Mouse (Mus musculus): Measurements from ENCODE around the gene Polr2g. TPM values are rescaled to one million over a fixed set of nuclear protein-coding genes. Genes with fewer than 3 reads are reported as not detected.
A peak's percentile ranks its signal among the peaks of the same experiment; 100 is the strongest.

Gene Polr2g
- polyA plus RNA-seq, 1 experiment from 2014 or later, result 160 TPM

GRCm38 (mm10) chr19:8770567-8771270, 27.7 kb downstream of the Polr2g start, which contains the start of gene Tmem223:
Tmem223 (plus strand) TSS chr19:8770996.
- H3K27me3 ChIP-seq (replicated peaks; ENCODE audit: control insufficient read depth, insufficient read depth, low read length), result no peaks in the 10 kb centered on the region
- 17% methylated on average over 29 of the region's 29 CpGs for WGBS
- peak within 1 kb of the TSS; percentile 90 for H3K27ac ChIP-seq (ENCODE audit: low read length)
- peaks cover 33% of the 10 kb centered on the region for H3K4me1 ChIP-seq (replicated peaks; ENCODE audit: control insufficient read depth, insufficient read depth, low read length)
- ATAC-seq, result peak; percentile 41
- H3K36me3 ChIP-seq (ENCODE audit: control insufficient read depth, insufficient read depth), result peaks cover 44% of the 10 kb centered on the region
- peak within 1 kb of the TSS; percentile 55 for H3K4me2 ChIP-seq (ENCODE audit: low read length)
- peak within 1 kb of the TSS; percentile 88 for H3K9ac ChIP-seq (replicated peaks; ENCODE audit: low read depth, low read length)
- H3K4me3 ChIP-seq (replicated peaks; ENCODE audit: low read length), result peak within 1 kb of the TSS; percentile 78
- H3K9me3 ChIP-seq (ENCODE audit: control insufficient read depth, low read length), result no peaks in the 10 kb centered on the region

GRCm38 (mm10) chr19:8765562-8765961, 32.8 kb downstream of the Polr2g start:
- H3K27me3 ChIP-seq (replicated peaks; ENCODE audit: control insufficient read depth, insufficient read depth, low read length), result no peaks in the 10 kb centered on the region

GRCm38 (mm10) chr19:8763276-8763675, 35.1 kb downstream of the Polr2g start:
- WGBS, result 94% methylated on average over 4 of the region's 4 CpGs
- H3K36me3 ChIP-seq (ENCODE audit: control insufficient read depth, insufficient read depth), result peaks cover 57% of the 10 kb centered on the region
- no peak overlapping the region for H3K27ac ChIP-seq (ENCODE audit: low read length)
- no peak overlapping the region for H3K4me2 ChIP-seq (ENCODE audit: low read length)
- H3K4me1 ChIP-seq (replicated peaks; ENCODE audit: control insufficient read depth, insufficient read depth, low read length), result peaks cover 8% of the 10 kb centered on the region
- no peak overlapping the region for H3K4me3 ChIP-seq (replicated peaks; ENCODE audit: low read length)
- H3K9me3 ChIP-seq (ENCODE audit: control insufficient read depth, low read length), result no peaks in the 10 kb centered on the region
- ATAC-seq, result no peak
- H3K27me3 ChIP-seq (replicated peaks; ENCODE audit: control insufficient read depth, insufficient read depth, low read length), result no peaks in the 10 kb centered on the region
- H3K9ac ChIP-seq (replicated peaks; ENCODE audit: low read depth, low read length), result no peak overlapping the region

More at GRCm38 (mm10) chr19:8765562-8765961, 32.8 kb downstream of the Polr2g start:
- peaks cover 2% of the 10 kb centered on the region for H3K4me1 ChIP-seq (replicated peaks; ENCODE audit: control insufficient read depth, insufficient read depth, low read length)
- no peaks in the 10 kb centered on the region for H3K9me3 ChIP-seq (ENCODE audit: control insufficient read depth, low read length)
- H3K36me3 ChIP-seq (ENCODE audit: control insufficient read depth, insufficient read depth), result peaks cover 71% of the 10 kb centered on the region
- H3K4me3 ChIP-seq (replicated peaks; ENCODE audit: low read length), result no peak overlapping the region
- WGBS, result 98% methylated on average over 9 of the region's 9 CpGs
- H3K9ac ChIP-seq (replicated peaks; ENCODE audit: low read depth, low read length), result no peak overlapping the region
- no peak for ATAC-seq
- no peak overlapping the region for H3K4me2 ChIP-seq (ENCODE audit: low read length)
- no peak overlapping the region for H3K27ac ChIP-seq (ENCODE audit: low read length)

- Histone ChIP-seq H3K4me2 (ENCODE audit: low read length) (no peak overlapping the region), H3K27me3 (replicated peaks; ENCODE audit: control insufficient read depth, insufficient read depth, low read length) (no peaks in the 10 kb centered on the region), H3K9me3 (ENCODE audit: control insufficient read depth, low read length) (no peaks in the 10 kb centered on the region), H3K36me3 (ENCODE audit: control insufficient read depth, insufficient read depth) (peaks cover 34% of the 10 kb centered on the region), H3K27ac (ENCODE audit: low read length) (no peak overlapping the region), H3K4me3 (replicated peaks; ENCODE audit: low read length) (no peak overlapping the region), H3K9ac (replicated peaks; ENCODE audit: low read depth, low read length) (no peak overlapping the region), H3K4me1 (replicated peaks; ENCODE audit: control insufficient read depth, insufficient read depth, low read length) (peaks cover 19% of the 10 kb centered on the region)
- 89% methylated on average over 2 of the region's 2 CpGs for WGBS
- ATAC-seq, result no peak
These were observed 37.6 kb downstream of the Polr2g start for GRCm38 (mm10) chr19:8760757-8761156.

- no peaks in the 10 kb centered on the region for H3K9me3 ChIP-seq (ENCODE audit: control insufficient read depth, low read length)
- H3K4me3 ChIP-seq (replicated peaks; ENCODE audit: low read length), result no peak overlapping the region
- H3K4me1 ChIP-seq (replicated peaks; ENCODE audit: control insufficient read depth, insufficient read depth, low read length), result peaks cover 24% of the 10 kb centered on the region
- ATAC-seq, result no peak
- WGBS, result 95% methylated on average over 2 of the region's 2 CpGs
- H3K27me3 ChIP-seq (replicated peaks; ENCODE audit: control insufficient read depth, insufficient read depth, low read length), result no peaks in the 10 kb centered on the region
- peaks cover 21% of the 10 kb centered on the region for H3K36me3 ChIP-seq (ENCODE audit: control insufficient read depth, insufficient read depth)
- no peak overlapping the region for H3K4me2 ChIP-seq (ENCODE audit: low read length)
- no peak overlapping the region for H3K9ac ChIP-seq (replicated peaks; ENCODE audit: low read depth, low read length)
- H3K27ac ChIP-seq (ENCODE audit: low read length), result no peak overlapping the region
These were observed 39.5 kb downstream of the Polr2g start for GRCm38 (mm10) chr19:8758899-8759298.

- Histone ChIP-seq H3K4me2 (ENCODE audit: low read length) (peak overlapping the region; percentile 87), H3K27me3 (replicated peaks; ENCODE audit: control insufficient read depth, insufficient read depth, low read length) (no peaks in the 10 kb centered on the region), H3K9ac (replicated peaks; ENCODE audit: low read depth, low read length) (peak overlapping the region; percentile 82), H3K9me3 (ENCODE audit: control insufficient read depth, low read length) (no peaks in the 10 kb centered on the region), H3K4me3 (replicated peaks; ENCODE audit: low read length) (peak overlapping the region; percentile 88), H3K4me1 (replicated peaks; ENCODE audit: control insufficient read depth, insufficient read depth, low read length) (peaks cover 24% of the 10 kb centered on the region), H3K27ac (ENCODE audit: low read length) (peak overlapping the region; percentile 86), H3K36me3 (ENCODE audit: control insufficient read depth, insufficient read depth) (peaks cover 15% of the 10 kb centered on the region)
- WGBS, result 2% methylated on average over 14 of the region's 14 CpGs
- ATAC-seq, result no peak; the same call in 1 of the 2 replicates
These were observed 40.8 kb downstream of the Polr2g start for GRCm38 (mm10) chr19:8757471-8757998.

GRCm38 (mm10) chr19:8756635-8757387, 41.6 kb downstream of the Polr2g start, which contains the start of gene Nxf1:
Nxf1 (plus strand) TSS chr19:8757073.
- H3K9me3 ChIP-seq (ENCODE audit: control insufficient read depth, low read length), result no peaks in the 10 kb centered on the region
- peaks cover 24% of the 10 kb centered on the region for H3K4me1 ChIP-seq (replicated peaks; ENCODE audit: control insufficient read depth, insufficient read depth, low read length)
- H3K27ac ChIP-seq (ENCODE audit: low read length), result peak within 1 kb of the TSS; percentile 86
- peak; percentile 96 for ATAC-seq
- peak within 1 kb of the TSS; percentile 88 for H3K4me3 ChIP-seq (replicated peaks; ENCODE audit: low read length)
- H3K4me2 ChIP-seq (ENCODE audit: low read length), result peak within 1 kb of the TSS; percentile 87
- H3K36me3 ChIP-seq (ENCODE audit: control insufficient read depth, insufficient read depth), result peaks cover 13% of the 10 kb centered on the region; the same call in 1 of the 2 replicates
- H3K9ac ChIP-seq (replicated peaks; ENCODE audit: low read depth, low read length), result peak within 1 kb of the TSS; percentile 82
- no peaks in the 10 kb centered on the region for H3K27me3 ChIP-seq (replicated peaks; ENCODE audit: control insufficient read depth, insufficient read depth, low read length)
- under 1% methylated on average over 72 of the region's 75 CpGs for WGBS

GRCm38 (mm10) chr19:8755652-8756051, 42.7 kb downstream of the Polr2g start:
- Histone ChIP-seq H3K4me1 (replicated peaks; ENCODE audit: control insufficient read depth, insufficient read depth, low read length) (peaks cover 24% of the 10 kb centered on the region), H3K9me3 (ENCODE audit: control insufficient read depth, low read length) (no peaks in the 10 kb centered on the region), H3K4me2 (ENCODE audit: low read length) (0 out of 2 replicates have a peak overlapping the region, but pooled peaks have one; percentile 87), H3K27ac (ENCODE audit: low read length) (no peak overlapping the region), H3K4me3 (replicated peaks; ENCODE audit: low read length) (no peak overlapping the region), H3K36me3 (ENCODE audit: control insufficient read depth, insufficient read depth) (peaks cover 17% of the 10 kb centered on the region), H3K9ac (replicated peaks; ENCODE audit: low read depth, low read length) (no peak overlapping the region), H3K27me3 (replicated peaks; ENCODE audit: control insufficient read depth, insufficient read depth, low read length) (no peaks in the 10 kb centered on the region)
- WGBS, result 85% methylated on average over 3 of the region's 3 CpGs
- ATAC-seq, result no peak

GRCm38 (mm10) chr19:8747368-8747767, 51.0 kb downstream of the Polr2g start:
- Histone ChIP-seq H3K4me2 (ENCODE audit: low read length) (no peak overlapping the region), H3K9me3 (ENCODE audit: control insufficient read depth, low read length) (no peaks in the 10 kb centered on the region), H3K9ac (replicated peaks; ENCODE audit: low read depth, low read length) (no peak overlapping the region), H3K27me3 (replicated peaks; ENCODE audit: control insufficient read depth, insufficient read depth, low read length) (no peaks in the 10 kb centered on the region), H3K4me3 (replicated peaks; ENCODE audit: low read length) (no peak overlapping the region), H3K27ac (ENCODE audit: low read length) (no peak overlapping the region), H3K4me1 (replicated peaks; ENCODE audit: control insufficient read depth, insufficient read depth, low read length) (peaks cover 8% of the 10 kb centered on the region), H3K36me3 (ENCODE audit: control insufficient read depth, insufficient read depth) (peaks cover 46% of the 10 kb centered on the region)
- 74% methylated on average over 2 of the region's 2 CpGs for WGBS
- ATAC-seq, result no peak

All from forebrain, embryonic 16.5 days (tissue).